Mouse (Mus musculus): Measurements from ENCODE around the gene Cox6a1.
"Not testable (repeated sequence)": the region's sequence is repeated elsewhere in the genome, so short reads cannot be mapped to it uniquely, and the experiment has no call there.

- TF ChIP-seq POLR2A, CTCF (IDR thresholded peaks at IDR 0.05; ENCODE audit: extremely low read depth, insufficient read depth, low read length): not testable (repeated sequence)
These were observed 46.6 kb downstream of the Cox6a1 start for GRCm38 (mm10) chr5:115302190-115302589.

Measured in cortical plate, adult 2 months (tissue).